Mouse (Mus musculus) heart, postnatal 10 days (tissue): Measurements from ENCODE around the gene Gm12166. TPM values are rescaled to one million over a fixed set of nuclear protein-coding genes. Genes with fewer than 3 reads are reported as not detected.

Experiments used
- DNase-seq, 2 experiments: peaks; one replicate each; pipeline ENCODE4 v3.0.0; 2021
- intact Hi-C: fragments of 180-260 bp; cut with DNase I; formaldehyde crosslinking; loops from one replicate; pipeline ENCODE4 v1.15.1; 2025
- total RNA-seq, 2 experiments: library from RNA; stranded (reverse); gene quantifications; 2 replicates each; pipeline ENCODE4 v1.2.3; 2021

Gm12166 gene
- total RNA-seq, result 1 to 10 TPM; 2.5 to 3.4 TPM

DNA sequence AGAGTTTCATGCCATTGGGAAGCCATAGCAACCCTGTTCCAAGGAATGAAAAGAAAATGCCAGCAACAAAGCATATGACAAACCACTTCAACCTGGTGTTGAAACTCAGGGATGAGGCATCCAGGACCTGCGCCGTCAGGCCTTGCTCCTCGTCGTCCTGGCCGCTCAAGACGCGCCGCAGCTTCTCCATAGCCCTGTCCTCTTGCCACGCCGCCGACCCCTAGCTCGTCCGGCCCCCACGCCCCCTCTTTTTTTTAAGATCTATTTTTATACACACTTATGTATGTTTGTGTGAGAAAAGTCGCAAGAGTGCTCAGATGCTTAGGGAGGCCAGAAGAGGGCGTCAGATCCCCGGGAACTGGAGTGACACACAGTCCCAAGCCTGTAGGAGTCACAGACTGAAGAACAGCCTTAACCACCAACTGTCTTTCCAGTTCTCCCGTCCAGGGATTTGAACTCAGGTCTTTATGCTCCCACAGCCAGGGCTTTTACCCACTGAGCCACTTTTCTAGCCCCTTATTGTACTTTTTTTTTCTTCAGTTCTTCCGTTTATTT lies at the start of gene Gm12166:
Gene Gm12166, minus strand, starts transcription at position 217 of the 555 bp plus-strand sequence.
- DNase-seq, result peak; percentile 79 to 86
- intact Hi-C loops, result loop anchor here (2.0 to 5.0 kb wide), 2 partner anchors 35 to 95 kb away; partner anchors contain the start of gene Thg1l

DNA sequence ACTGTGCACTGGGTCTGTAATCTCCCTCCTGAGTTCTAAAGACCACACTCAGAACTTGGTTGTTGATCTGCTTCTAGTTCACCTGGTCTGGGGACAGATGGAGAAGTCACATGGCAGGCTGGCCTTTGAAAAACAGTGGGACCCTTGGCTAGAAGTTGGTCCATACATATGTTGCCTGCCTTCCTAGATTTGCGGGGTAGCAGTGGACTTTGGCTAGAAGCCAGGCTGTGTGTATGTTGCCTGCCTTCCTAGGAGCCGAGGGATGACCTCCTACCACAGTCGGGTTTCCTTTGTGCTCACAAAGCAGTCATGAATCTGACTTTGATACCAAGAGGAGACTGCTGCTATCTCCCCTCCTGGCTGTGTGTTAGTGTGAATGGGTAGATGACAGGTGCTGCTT lies 44.9 kb upstream of the Gm12166 start:
- no peak for DNase-seq
- intact Hi-C loops, result no loop called here

DNA sequence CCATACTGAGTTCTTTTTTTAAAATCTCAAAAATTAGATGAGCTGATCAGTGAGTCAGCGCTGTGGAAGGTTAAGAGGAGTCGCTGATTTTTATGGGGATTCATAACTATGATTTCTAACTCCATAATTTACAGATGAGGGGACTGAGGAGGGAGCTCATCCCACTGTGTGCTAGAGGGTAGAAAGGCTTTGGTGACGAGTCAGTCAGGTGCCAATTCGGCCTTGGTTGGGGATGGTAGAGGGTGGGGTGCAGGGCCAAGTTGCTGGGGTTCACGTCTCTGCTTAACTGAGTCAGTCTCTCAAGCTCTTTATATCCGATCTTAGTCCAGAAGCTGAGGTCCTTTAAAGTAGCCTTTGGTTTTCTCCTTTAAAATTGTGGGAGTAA lies 44.1 kb upstream of the Gm12166 start:
- DNase-seq, result no peak
- intact Hi-C loops, result no loop called here

DNA sequence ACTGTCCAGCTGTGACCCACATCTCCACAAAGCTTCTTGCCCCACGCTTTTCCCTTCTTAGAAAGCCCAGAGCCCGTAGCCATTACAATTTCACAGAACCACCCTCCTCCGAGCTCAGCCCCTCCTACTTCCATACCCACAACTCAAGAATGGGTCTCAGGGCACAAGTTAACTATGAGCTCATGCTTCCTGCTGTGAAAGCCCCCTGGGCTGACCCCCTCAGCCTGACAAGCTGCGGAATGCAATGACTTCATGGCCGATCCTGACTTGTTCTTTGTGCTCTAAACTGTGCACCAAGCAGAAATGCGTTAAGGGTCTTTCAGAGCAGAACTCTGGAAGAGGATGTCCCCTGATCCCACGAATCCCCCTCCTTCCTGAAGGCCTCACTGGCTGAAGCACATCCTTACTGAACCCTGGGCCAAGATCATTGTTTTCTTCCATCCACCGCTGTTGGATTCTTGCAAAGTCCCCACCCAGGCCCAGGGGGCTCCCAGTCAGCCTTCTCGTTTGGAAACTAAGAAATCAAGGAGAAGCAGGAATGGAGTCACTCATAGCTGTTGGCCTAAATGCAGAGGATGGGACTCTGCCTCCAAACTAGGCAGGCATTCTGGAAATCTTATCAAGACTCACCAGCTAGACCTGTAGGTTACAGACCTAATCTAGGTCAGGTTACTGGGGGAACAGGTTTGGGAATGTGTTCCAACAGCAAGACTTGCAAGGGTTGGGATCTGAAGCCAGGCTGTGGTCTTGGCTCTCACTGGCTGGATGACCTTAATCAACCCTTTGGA lies 43.5 kb upstream of the Gm12166 start:
- DNase-seq, result peak; percentile 76
- intact Hi-C loops, result no loop called here

DNA sequence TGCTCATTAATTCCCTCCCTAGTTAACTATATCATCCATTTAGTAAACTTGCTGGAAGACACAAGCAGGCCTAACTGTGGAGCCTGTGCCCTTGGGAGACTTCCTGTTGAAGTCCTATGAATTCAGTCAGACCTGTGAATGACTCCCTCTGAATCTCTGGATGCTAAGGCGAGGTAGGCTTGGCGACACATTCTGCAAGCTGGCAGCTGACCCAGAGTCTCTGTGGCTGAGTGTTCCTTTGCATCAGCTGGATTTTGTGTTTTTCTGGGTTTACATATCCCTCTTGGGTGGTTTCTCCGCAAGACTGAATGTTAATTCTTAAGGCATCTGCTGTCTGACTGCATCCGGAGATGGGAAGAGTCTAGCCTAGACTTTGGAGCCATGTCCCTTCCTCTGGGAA lies 40.0 kb upstream of the Gm12166 start:
- DNase-seq, result peak; percentile 60 to 67
- intact Hi-C loops, result loop anchor here (5.0 kb wide), 1 partner anchor 35 kb away; the partner anchor contains the start of gene Adam19

DNA sequence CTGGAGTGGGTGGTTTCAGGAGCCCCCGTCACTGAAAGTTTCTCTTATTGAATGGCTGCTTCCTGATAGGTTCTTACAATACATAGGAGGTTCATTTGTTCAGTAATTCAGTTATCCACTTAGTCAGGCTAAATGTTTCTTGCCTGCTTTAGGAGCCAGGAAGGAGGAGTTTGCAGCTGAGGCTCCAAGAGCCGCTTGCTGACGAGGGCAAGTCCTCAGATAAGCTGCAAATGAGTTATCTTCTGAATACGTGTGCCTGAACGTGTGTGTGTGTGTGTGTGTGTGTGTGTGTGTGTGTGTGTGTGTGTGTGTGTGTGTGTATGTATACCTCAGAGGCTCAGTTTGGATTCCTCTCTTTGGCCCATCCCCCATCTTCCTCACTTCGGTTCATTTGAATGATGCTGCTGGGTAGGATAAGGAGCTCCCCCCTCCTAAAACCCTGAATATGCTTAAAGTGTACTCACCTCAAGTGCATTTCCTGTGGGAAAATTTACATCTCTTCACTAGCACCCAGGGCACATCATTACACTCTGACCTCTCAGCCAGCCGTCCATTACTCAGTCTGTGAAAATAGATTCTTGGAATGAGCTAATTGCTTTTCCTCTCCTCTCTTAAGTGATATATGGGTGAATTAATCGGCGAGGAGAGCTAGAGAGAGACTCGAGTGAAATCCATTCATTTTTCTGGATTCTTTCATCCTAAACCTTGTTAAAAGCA lies 39.0 kb upstream of the Gm12166 start:
- intact Hi-C loops, result loop anchor here (5.0 kb wide), 1 partner anchor 34 kb away; the partner anchor contains the start of gene Adam19
- no peak for DNase-seq

DNA sequence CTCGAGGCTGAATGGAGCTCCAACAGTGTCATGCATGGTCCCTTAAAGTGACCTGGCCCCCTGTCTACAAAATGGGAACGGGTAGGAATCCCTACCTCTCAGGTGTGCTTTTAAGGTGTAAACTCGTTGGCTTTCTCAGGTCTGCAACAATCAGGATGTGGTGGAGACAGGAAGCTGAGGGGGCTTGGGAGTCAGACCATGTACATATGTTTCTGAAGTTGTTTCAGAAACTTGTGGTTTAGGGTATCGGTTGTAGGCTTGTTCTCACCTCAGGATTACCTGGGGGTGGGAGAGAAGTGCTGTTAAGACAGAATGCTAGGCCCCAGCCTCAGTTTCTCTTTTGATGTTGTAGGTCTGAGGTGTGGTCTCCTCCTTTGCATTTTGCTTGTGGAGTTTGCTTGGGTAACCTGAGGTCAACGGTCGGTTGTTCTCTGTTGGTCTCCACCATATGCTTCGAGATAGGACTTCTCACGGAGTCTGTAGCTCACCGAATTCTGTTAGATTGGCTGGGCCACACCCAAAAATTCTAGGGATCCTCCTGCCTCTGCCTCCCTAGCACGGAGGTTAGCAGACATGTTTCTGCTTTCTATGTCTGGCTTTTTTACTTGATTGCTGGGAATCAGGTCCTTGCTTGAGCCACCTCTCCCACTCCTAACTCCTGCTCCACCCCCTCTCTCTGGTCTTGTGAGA lies 38.1 kb upstream of the Gm12166 start:
- DNase-seq, result no peak
- intact Hi-C loops, result loop anchor here (5.0 kb wide), 1 partner anchor 33 kb away; the partner anchor contains the start of gene Adam19

DNA sequence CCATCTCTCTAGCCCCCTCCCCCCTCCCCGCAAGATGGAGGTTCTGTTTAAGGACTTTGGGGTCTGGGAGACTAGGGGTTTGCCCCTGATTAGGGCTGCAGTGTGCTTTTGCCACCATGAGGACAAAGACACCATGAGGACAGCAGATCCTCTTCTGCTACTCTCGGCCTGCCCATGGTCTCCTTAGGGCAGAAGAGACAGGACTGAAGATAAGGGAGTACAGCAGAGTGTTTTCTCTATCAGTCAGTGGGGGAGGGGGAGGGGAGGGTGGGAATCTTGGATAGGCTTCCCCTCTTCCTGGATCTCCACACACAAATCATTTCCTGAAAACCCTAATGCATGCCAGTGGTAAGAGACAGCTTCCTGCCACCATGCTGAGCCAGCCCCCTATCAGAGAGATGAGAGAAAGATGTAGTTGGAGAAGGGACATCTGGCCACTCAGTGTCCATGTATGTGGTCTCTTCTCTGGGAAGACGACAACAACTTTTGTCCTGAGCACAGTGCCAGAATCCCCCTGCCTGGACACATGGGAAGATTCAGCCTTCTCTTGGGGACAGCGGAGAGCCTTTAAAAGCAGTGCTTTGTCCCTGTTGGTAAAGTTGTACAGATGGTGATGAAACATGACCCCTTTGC lies 37.1 kb upstream of the Gm12166 start:
- intact Hi-C loops, result loop anchor here (2.0 kb wide), 1 partner anchor 16 kb away; no protein-coding TSS in a partner anchor
- peak in 1 of 2 experiments; percentile 65 for DNase-seq

DNA sequence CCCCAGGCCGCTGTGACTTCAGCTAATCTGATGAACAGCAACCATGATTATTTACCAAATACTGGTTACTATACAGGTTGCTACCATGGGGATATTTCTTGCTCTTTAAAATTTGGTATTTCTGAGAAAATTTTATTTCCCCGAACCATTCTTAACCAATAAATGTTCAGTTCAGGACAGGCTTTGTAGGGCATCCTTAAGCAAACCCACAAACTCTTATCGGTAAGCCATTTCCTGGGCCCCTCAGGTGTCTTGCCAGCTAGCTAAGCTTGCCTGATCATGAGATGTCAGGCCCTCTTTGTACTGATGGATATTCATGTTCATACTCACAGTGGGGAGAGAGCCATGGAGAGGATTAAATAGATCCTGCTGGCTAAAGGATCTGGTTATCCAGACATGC lies 34.3 kb upstream of the Gm12166 start:
- no peak for DNase-seq
- intact Hi-C loops, result no loop called here

DNA sequence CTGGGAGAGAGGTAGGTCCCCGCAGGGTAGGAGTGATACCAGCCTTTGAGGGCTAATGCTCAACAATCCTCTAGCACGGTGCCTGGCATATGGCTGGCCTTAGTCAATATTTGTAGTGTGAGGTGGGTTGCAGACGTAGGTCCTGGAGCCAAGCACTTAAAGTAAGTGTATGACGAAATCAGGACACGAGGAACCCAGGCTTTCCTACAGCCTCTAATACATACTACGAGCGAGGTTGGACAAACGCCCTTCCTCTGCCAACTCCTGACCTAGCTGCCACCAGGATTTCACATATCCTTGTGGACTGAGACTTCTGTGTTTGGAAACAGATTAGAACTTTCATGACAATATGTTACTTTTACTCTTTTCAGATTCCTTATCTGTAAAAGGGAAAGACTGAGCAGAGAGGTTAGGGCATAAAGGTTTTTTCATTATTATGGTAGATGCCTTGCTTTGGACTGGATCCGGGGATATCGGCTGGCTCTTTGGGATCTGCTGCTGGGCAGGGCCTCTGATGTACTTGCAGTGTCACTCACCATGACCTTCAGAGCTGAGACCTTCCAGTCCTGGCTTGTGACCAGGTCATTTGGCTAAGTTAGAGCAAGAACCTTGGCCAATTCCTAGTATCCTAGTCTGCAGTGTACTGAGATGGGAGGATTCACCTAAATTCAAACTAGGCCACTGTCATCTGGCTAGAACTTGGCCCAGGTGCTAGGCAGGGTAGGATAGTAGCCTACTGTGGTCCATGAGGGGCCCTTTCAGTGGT lies 33.5 kb upstream of the Gm12166 start:
- DNase-seq, result peak; percentile 81 to 84
- intact Hi-C loops, result no loop called here

DNA sequence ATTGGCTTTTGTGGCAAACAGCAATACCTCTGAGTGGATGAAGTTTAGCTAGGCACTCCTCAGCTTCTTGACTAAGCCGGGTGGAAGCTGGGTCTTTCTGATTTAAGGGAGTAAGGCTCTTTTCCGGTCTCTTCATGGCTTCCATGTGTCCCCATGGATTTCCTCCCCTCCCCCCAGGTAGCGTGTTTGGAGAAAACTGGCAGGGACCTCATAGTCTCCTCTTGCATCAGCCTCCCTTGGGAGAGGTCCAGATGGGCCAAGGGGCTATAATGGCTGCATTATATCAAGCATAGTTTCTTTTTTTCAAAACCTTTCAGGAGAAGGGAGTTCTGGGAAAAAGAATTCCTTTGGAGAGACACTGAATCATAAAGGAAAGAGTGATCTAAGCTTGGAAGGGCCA lies 32.4 kb upstream of the Gm12166 start:
- intact Hi-C loops, result no loop called here
- DNase-seq, result peak; percentile 74 to 79

DNA sequence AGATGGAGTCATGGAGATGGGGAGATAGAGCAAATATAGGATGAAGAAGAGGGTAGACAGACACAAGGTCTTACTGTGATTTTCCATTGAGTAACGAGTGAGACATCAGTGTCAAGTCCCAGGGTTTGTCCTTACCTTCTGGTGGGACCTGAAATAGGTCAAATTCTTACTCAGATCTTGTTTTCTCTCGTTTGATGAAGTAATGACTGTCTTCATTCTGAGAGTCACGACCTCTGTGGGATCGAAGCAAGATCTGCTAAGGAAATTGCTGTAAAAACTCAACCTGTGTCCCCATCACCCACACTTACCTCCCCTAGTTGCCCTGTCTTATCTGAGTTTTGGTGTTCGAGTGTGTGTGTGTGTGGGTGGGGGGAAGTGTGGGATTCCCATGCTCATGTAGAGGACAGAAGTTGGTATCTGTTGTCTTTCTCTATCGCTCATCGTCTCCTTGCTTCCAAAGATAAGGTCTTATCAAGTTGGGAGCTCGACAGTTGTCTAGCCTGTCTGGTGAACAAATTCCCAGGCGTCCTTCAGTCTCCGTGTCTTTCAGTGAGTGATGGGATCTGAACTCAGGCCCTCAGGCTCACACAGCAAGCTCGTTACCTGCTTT lies 31.8 kb upstream of the Gm12166 start:
- DNase-seq, result no peak
- intact Hi-C loops, result no loop called here

DNA sequence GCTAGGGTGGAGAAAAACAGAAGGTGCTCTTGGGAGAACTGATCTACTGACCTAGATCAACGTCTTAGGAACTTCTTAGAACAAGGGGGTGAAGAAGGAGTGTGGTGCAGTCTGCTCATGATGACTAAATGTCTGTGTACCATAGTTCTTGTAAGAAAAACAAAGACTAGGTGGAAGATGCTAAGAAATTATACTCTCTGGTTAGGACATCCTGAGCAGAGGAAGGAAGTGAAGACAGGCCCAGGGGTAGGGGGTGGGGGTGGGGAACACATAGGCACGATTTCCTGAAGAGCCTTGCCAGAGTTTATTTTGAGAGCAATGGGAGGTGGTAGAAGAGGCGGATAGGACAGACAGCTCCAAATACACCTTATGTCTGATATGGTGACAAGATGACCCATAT lies 31.3 kb upstream of the Gm12166 start:
- no peak for DNase-seq
- intact Hi-C loops, result no loop called here

DNA sequence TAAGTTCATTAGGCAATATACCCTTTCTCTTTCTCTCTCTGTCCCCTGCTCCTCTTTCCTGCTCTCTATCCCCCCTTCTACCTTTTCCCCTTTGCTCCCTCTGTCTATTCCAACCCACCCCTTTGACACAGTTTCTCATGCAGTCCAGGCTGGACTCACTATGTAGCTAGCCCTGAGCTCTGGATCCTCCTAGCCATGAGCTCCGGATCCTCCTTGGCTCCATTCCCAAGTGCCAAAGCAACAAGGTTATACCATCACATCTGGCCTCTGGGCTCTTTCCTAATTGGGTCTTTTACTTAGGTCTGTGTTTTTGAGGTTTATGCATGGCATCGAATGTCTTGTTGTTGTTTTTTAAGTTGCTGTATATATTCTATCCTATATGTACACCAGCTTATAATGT lies 29.0 kb upstream of the Gm12166 start:
- intact Hi-C loops, result no loop called here
- DNase-seq, result no peak

DNA sequence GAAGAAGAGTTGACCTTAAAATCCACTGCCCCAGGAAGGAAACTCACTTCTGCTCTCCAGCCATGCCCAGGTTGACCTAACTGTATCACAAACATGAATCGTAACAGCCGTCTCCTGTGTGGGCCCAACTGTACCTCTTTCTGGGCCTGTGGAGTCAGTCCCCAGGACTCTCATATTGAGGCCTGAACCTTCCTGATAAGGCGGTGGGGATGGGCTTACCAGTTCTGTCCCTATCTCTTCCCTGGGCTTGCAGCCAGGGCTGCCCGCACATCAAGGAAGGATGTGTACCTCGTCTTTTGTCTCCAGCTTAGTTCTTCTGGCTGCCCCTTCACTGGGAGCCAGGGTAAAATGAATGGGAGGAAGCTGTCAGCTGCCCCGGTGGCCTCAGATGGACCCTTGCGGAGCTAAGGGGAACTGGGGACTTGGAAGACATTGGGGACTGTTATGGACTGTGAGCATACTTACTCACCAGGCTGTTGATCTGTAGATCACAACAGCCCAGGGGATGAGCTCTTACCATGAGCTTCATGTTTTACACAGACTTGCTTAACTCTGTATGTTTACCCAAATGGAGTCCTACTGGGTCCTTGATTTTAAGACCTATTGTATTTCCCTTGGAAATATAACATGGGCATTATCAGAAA lies 25.7 kb upstream of the Gm12166 start:
- no peak for DNase-seq
- intact Hi-C loops, result no loop called here

DNA sequence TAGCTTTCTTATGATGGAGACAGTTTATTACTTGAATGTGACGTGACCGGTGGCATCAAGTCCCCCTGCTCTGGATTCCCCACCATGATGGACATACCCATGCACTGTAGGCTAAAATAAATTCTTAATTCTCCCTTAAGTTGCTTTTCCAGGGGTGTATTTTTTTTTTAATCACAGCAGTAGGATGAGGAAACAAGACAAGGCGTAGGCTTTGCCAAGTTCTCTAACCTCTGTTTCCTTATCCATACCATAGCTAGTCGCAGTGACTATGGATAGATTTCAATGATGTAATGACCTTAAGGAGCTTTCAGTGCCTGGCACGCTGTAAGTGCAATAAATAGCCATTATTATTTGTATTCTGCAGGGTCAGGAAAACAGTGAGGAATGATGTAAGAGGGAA lies 25.2 kb upstream of the Gm12166 start:
- DNase-seq, result no peak
- intact Hi-C loops, result no loop called here

DNA sequence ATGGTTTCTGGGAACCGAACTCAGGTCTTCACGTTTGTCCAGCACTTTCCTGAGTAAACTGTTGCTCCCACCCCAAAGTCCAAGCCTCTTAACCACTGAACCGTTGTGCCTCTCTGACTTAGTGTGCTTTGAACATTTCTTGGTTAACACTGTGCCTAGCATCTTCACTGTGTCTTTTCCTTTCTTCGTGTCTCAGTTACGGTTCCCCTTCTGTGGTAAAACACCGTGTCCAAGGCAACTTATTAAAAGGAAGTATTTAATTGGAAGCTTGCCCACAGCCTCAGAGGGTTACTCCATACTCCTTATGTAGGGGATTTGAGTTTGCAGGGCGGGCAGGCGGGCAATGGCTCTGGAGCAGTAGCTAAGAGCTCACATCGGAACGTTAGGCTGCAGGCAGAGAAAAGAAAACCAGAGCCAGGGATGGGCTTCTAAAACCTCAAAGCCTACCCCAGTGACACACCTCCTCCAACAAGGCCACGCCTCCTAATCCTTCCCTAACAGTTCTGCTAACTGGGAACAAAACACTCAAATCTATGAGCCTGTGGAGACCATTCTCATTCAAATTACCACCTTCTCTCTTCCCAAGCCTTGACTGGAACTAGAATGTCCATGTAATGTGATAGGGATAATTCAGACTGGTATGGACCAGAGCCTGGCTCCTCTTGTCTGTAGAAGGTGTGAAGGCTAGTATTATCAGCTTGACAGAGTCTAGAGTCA lies 24.5 kb upstream of the Gm12166 start:
- intact Hi-C loops, result no loop called here
- no peak for DNase-seq

DNA sequence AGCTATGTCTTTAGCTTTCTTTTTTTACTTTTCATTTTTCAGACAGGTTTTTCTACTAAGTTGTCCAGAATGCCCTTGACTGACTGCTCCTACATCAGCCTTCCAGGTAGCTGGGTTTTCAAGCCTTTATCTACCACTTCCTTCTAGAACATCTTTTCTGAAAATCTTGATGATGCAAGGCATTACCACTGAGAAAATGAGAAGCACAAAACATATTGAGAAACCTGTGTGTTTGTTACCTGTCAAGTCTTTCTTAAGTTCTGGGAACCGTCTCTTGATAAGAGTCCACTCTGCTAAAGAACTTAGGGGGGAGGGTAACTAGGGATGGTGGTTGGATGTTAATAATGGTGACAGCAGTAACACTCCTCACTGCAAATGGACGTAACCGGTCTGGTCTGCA lies 23.4 kb upstream of the Gm12166 start:
- DNase-seq, result no peak

More for the DNA sequence above, 23.4 kb upstream of the Gm12166 start:
- intact Hi-C loops, result no loop called here
